Mouse (Mus musculus) spleen, adult 2 months (tissue): Measurements from ENCODE around the gene Itpk1. TPM values are rescaled to one million over a fixed set of nuclear protein-coding genes. Genes with fewer than 3 reads are reported as not detected.
A peak's percentile ranks its signal among the peaks of the same experiment; 100 is the strongest.

Source experiments
- DNase-seq, 2 experiments: peaks; one replicate each; pipeline versions ENCODE4 v3.0.0 to v3.0.0-alpha.2; 2012 to 2021; ENCODE audit warnings: low spot score in 2 of 2, low read depth in 1 of 2
- H3K27ac ChIP-seq: fragments of 200-500 bp; 2 replicates; pipeline ENCODE4 v1.5.1; 2012; ENCODE audit warnings: low read length, inconsistent platforms; ENCODE audit not compliant: insufficient read depth
- H3K27me3 ChIP-seq: fragments of 200-500 bp; 2 replicates; pipeline ENCODE4 v1.6.1; 2012; ENCODE audit warnings: mild to moderate bottlenecking, moderate library complexity, low read length, inconsistent platforms; ENCODE audit not compliant: control insufficient read depth, insufficient read depth
- H3K36me3 ChIP-seq: fragments of 200-500 bp; 2 replicates; pipeline ENCODE4 v1.6.1; 2012; ENCODE audit warnings: mild to moderate bottlenecking, low read length, inconsistent platforms; ENCODE audit not compliant: control insufficient read depth, insufficient read depth
- H3K4me1 ChIP-seq: fragments of 200-500 bp; 2 replicates; pipeline ENCODE4 v1.6.1; 2011; ENCODE audit warnings: inconsistent platforms; ENCODE audit not compliant: control insufficient read depth, insufficient read depth, insufficient read length
- H3K4me3 ChIP-seq: fragments of 200-500 bp; 2 replicates; pipeline ENCODE4 v1.5.1; 2011; ENCODE audit warnings: mild to moderate bottlenecking, inconsistent platforms; ENCODE audit not compliant: insufficient read depth, insufficient read length; ENCODE audit errors: extremely low read depth
- CTCF ChIP-seq: fragments of 200-500 bp; IDR thresholded peaks from 2 replicates; pipeline ENCODE4 v1.5.1; 2011; ENCODE audit warnings: mild to moderate bottlenecking, inconsistent platforms; ENCODE audit not compliant: insufficient read depth, insufficient read length, insufficient replicate concordance; ENCODE audit errors: extremely low read depth
- POLR2A ChIP-seq: fragments of 200-500 bp; IDR thresholded peaks from 2 replicates; pipeline ENCODE4 v1.6.1; 2011; ENCODE audit warnings: low read depth, low read length, inconsistent platforms
- WGBS: fragments of 180-500 bp; shearing (Covaris S2); methylation state at CpG from one replicate; pipeline ENCODE4 v1.1.7; 2018; 5-methylcytosine and 5-hydroxymethylcytosine counted together
- polyA plus RNA-seq: library from polyadenylated mRNA; depleted of rRNA; stranded (reverse); fragments of >200 nt; gene quantifications from 2 replicates; pipeline ENCODE4 v1.2.3, GENCODE M21; 2012

The Itpk1 gene
- polyA plus RNA-seq, 1 experiment = 22.2 TPM

DNA sequence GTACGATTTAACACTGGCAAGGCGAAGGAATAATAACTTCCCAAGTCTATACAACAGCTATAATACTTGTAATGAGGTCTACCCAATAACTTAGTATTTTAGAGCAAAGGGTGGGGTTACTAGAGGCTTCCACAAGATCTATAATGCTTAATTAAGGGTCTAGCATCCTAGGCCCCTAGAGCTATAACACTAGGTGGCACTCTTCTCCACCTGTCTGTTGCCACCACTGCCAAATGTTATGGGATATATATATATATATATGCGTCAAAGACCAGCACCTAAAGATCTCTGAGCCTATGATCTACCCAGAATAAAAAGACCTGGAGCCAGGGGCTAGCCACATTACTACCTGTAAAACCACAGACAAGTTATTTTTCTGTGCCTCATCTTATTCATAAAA is 35.6 kb upstream of the Itpk1 start:
- WGBS = 68% methylated on average over 3 of the region's 3 CpGs
- DNase-seq = peak; percentile 22 to 26

DNA sequence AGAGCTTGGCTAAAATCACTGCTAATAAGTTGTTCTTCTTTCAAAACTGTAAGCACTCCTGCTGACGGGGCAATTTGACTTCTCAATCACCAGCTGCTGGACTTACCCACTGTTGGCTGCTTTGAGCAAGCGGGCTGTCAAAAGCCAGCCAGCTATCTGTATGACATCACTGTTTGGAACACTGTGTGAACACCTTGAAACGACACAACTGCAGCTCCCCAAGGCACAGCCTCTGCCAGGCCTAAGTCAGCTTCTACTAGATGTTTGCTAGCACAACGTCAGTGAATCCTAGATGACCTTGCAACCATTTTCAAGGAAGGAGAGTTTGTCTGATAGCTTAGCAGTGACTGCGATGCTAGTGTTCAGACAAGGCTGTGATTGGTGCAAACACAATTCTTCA is 34.4 kb upstream of the Itpk1 start:
- Histone ChIP-seq H3K4me3 (no peak overlapping the region), H3K4me1 (peaks cover 2% of the 10 kb centered on the region; the same call in 1 of the 2 replicates), H3K36me3 (no peaks in the 10 kb centered on the region), H3K27me3 (no peaks in the 10 kb centered on the region), H3K27ac (no peak overlapping the region)
- DNase-seq = no peak
- TF ChIP-seq POLR2A = no peak
- no peak for TF ChIP-seq CTCF
- 83% methylated on average over 5 of the region's 5 CpGs for WGBS

More for the DNA sequence above, 35.6 kb upstream of the Itpk1 start:
- no peaks in the 10 kb centered on the region for H3K36me3 ChIP-seq
- no peak overlapping the region for H3K27ac ChIP-seq
- H3K27me3 ChIP-seq = no peaks in the 10 kb centered on the region
- no peak overlapping the region for H3K4me3 ChIP-seq
- H3K4me1 ChIP-seq = peaks cover 2% of the 10 kb centered on the region; the same call in 1 of the 2 replicates
- no peak for TF ChIP-seq POLR2A

- H3K36me3 ChIP-seq = no peaks in the 10 kb centered on the region
- TF ChIP-seq POLR2A (no peak), CTCF (peak; percentile 76; the same call in 1 of the 2 replicates)
- no peaks in the 10 kb centered on the region for H3K27me3 ChIP-seq
- DNase-seq = peak in 1 of 2 experiments; percentile 43
- H3K27ac ChIP-seq = no peak overlapping the region
- WGBS = 17% methylated on average over 4 of the region's 5 CpGs
- H3K4me3 ChIP-seq = no peak overlapping the region
- peaks cover 10% of the 10 kb centered on the region; the same call in 1 of the 2 replicates for H3K4me1 ChIP-seq
Measured at GRCm38 (mm10) chr12:102733381-102733780, 28.7 kb upstream of the Itpk1 start.

- Histone ChIP-seq H3K27ac (no peak overlapping the region), H3K4me3 (no peak overlapping the region), H3K4me1 (peaks cover 10% of the 10 kb centered on the region; the same call in 1 of the 2 replicates), H3K36me3 (no peaks in the 10 kb centered on the region), H3K27me3 (no peaks in the 10 kb centered on the region)
- 62% methylated on average over 16 of the region's 16 CpGs for WGBS
- DNase-seq = no peak
- TF ChIP-seq POLR2A = no peak
- no peak for TF ChIP-seq CTCF
Measured at GRCm38 (mm10) chr12:102730798-102731619, 26.3 kb upstream of the Itpk1 start.

DNA sequence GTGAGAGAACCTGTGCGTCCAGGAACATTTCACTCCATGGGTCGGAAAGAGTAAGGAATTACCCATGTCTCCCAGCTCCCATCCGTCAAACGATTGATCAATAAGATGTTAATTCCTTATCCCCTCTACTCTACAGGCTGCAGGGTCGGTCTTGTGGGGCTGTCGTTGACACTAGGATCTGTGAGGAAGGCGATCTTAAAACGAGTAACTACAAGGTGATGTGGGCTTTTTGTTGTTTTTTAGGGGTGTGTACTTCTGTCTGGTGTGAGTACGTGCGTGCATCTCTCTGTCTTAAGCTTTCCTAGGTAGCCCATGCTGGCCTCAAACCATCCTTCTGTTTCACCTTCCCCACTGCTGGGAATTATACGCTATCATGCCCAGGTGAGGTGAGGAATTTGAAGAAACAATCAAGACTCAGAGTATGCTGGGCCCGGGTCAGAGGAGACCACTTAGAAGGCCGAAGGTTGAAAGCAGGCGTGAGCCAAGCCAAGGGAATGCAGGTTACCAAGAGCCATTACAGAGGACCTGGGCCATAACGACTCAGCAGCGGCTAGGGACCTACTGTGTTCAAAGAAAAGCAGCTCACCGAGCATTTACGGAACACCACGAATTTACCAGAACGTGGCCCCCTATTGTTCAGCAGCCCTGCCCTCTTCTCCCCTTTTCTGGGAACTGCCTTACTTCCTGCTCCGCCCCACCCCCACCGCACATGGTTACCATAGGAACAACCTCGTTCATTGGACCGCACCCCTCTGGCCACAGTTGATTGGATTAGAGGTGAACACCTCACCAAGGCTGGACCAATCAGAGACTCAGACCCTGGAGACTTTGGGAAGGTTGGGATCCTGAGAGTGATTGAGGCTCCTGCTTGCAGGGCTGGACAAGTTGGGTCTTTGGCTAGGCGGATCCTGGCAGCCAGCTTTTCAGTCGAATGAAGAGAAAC is 25.4 kb upstream of the Itpk1 start:
- H3K36me3 ChIP-seq = no peaks in the 10 kb centered on the region
- WGBS = 51% methylated on average over 26 of the region's 26 CpGs
- peak overlapping the region; percentile 25; the same call in 1 of the 2 replicates for H3K4me3 ChIP-seq
- peaks cover 10% of the 10 kb centered on the region; the same call in 1 of the 2 replicates for H3K4me1 ChIP-seq
- peak in 1 of 2 experiments; percentile 40 for DNase-seq
- no peak for TF ChIP-seq CTCF
- no peak overlapping the region for H3K27ac ChIP-seq
- no peaks in the 10 kb centered on the region for H3K27me3 ChIP-seq

GRCm38 (mm10) chr12:102725761-102726175 is 21.0 kb upstream of the Itpk1 start:
- Histone ChIP-seq H3K36me3 (no peaks in the 10 kb centered on the region), H3K27ac (no peak overlapping the region), H3K27me3 (no peaks in the 10 kb centered on the region), H3K4me3 (no peak overlapping the region), H3K4me1 (peaks cover 8% of the 10 kb centered on the region; the same call in 1 of the 2 replicates)
- TF ChIP-seq POLR2A (no peak), CTCF (no peak)
- no peak for DNase-seq
- WGBS = 65% methylated on average over 7 of the region's 7 CpGs
